Mouse (Mus musculus): ENCODE measurements around the gene Gm8369. TPM values are rescaled to one million over a fixed set of nuclear protein-coding genes. Genes with fewer than 3 reads are reported as not detected.
"Not testable (repeated sequence)": the region's sequence is repeated elsewhere in the genome, so short reads cannot be mapped to it uniquely, and the experiment has no call there.

Gene Gm8369
- polyA plus RNA-seq, 1 experiment from 2014 or later, result 0.12 TPM

GRCm38 (mm10) chr19:11484388-11484787 is 1.4 kb upstream of the Gm8369 start:
- Histone ChIP-seq H3K9me3 (replicated peaks) (no peaks in the 10 kb centered on the region), H3K36me3 (no peaks in the 10 kb centered on the region), H3K4me2 (replicated peaks) (no peak overlapping the region), H3K27me3 (no peaks in the 10 kb centered on the region), H3K9ac (no peak overlapping the region), H3K27ac (replicated peaks) (no peak overlapping the region), H3K4me1 (no peaks in the 10 kb centered on the region), H3K4me3 (replicated peaks) (no peak overlapping the region)
- 75% methylated on average over 3 of the region's 3 CpGs for WGBS
- no peak for ATAC-seq (ENCODE audit: insufficient number of reproducible peaks, low FRiP score, low TSS enrichment, low read depth)

GRCm38 (mm10) chr19:11485266-11485665 is 472 bp upstream of the Gm8369 start:
- Histone ChIP-seq H3K9me3 (replicated peaks) (no peaks in the 10 kb centered on the region), H3K9ac (no peak overlapping the region), H3K4me1 (no peaks in the 10 kb centered on the region), H3K36me3 (no peaks in the 10 kb centered on the region), H3K27me3 (no peaks in the 10 kb centered on the region), H3K27ac (replicated peaks) (no peak overlapping the region), H3K4me3 (replicated peaks) (no peak overlapping the region), H3K4me2 (replicated peaks) (no peak overlapping the region)
- 75% methylated on average over 3 of the region's 3 CpGs for WGBS
- no peak for ATAC-seq (ENCODE audit: insufficient number of reproducible peaks, low FRiP score, low TSS enrichment, low read depth)

GRCm38 (mm10) chr19:11486599-11486998 is 861 bp downstream of the Gm8369 start:
- H3K9me3 ChIP-seq (replicated peaks), result no peaks in the 10 kb centered on the region
- H3K27me3 ChIP-seq, result no peaks in the 10 kb centered on the region
- no peak overlapping the region for H3K27ac ChIP-seq (replicated peaks)
- no peak for ATAC-seq (ENCODE audit: insufficient number of reproducible peaks, low FRiP score, low TSS enrichment, low read depth)
- H3K4me3 ChIP-seq (replicated peaks), result no peak overlapping the region
- H3K4me1 ChIP-seq, result no peaks in the 10 kb centered on the region
- 86% methylated on average over 1 of the region's 1 CpGs for WGBS
- no peak overlapping the region for H3K9ac ChIP-seq
- no peaks in the 10 kb centered on the region for H3K36me3 ChIP-seq
- H3K4me2 ChIP-seq (replicated peaks), result no peak overlapping the region

GRCm38 (mm10) chr19:11491406-11492189 is 5.9 kb downstream of the Gm8369 start:
- 58% methylated on average over 4 of the region's 4 CpGs for WGBS

GRCm38 (mm10) chr19:11492671-11493070 is 6.9 kb downstream of the Gm8369 start:
- H3K9ac ChIP-seq, result no peak overlapping the region
- H3K36me3 ChIP-seq, result no peaks in the 10 kb centered on the region
- no peaks in the 10 kb centered on the region for H3K27me3 ChIP-seq
- 88% methylated on average over 1 of the region's 1 CpGs for WGBS
- no peak for ATAC-seq (ENCODE audit: insufficient number of reproducible peaks, low FRiP score, low TSS enrichment, low read depth)
- H3K9me3 ChIP-seq (replicated peaks), result no peaks in the 10 kb centered on the region
- no peak overlapping the region for H3K4me2 ChIP-seq (replicated peaks)
- no peak overlapping the region for H3K27ac ChIP-seq (replicated peaks)
- no peaks in the 10 kb centered on the region for H3K4me1 ChIP-seq
- H3K4me3 ChIP-seq (replicated peaks), result no peak overlapping the region

More at GRCm38 (mm10) chr19:11491406-11492189, 5.9 kb downstream of the Gm8369 start:
- H3K27ac ChIP-seq (replicated peaks), result no peak overlapping the region
- H3K27me3 ChIP-seq, result no peaks in the 10 kb centered on the region
- no peaks in the 10 kb centered on the region for H3K36me3 ChIP-seq
- no peaks in the 10 kb centered on the region for H3K9me3 ChIP-seq (replicated peaks)
- no peak overlapping the region for H3K4me2 ChIP-seq (replicated peaks)
- no peak for ATAC-seq (ENCODE audit: insufficient number of reproducible peaks, low FRiP score, low TSS enrichment, low read depth)
- no peak overlapping the region for H3K9ac ChIP-seq
- H3K4me3 ChIP-seq (replicated peaks), result no peak overlapping the region
- H3K4me1 ChIP-seq, result no peaks in the 10 kb centered on the region

GRCm38 (mm10) chr19:11494519-11494918 is 8.8 kb downstream of the Gm8369 start:
- Histone ChIP-seq H3K4me3 (replicated peaks) (no peak overlapping the region), H3K4me1 (no peaks in the 10 kb centered on the region), H3K4me2 (replicated peaks) (no peak overlapping the region), H3K27me3 (no peaks in the 10 kb centered on the region), H3K27ac (replicated peaks) (no peak overlapping the region), H3K9me3 (replicated peaks) (no peaks in the 10 kb centered on the region), H3K9ac (no peak overlapping the region), H3K36me3 (no peaks in the 10 kb centered on the region)
- ATAC-seq (ENCODE audit: insufficient number of reproducible peaks, low FRiP score, low TSS enrichment, low read depth), result no peak
- 79% methylated on average over 3 of the region's 3 CpGs for WGBS

- Histone ChIP-seq H3K9ac (no peak overlapping the region), H3K4me2 (replicated peaks) (no peak overlapping the region), H3K36me3 (no peaks in the 10 kb centered on the region), H3K27me3 (no peaks in the 10 kb centered on the region), H3K9me3 (replicated peaks) (no peaks in the 10 kb centered on the region), H3K4me3 (replicated peaks) (no peak overlapping the region), H3K27ac (replicated peaks) (no peak overlapping the region), H3K4me1 (no peaks in the 10 kb centered on the region)
- no peak for ATAC-seq (ENCODE audit: insufficient number of reproducible peaks, low FRiP score, low TSS enrichment, low read depth)
- 84% methylated on average over 6 of the region's 6 CpGs for WGBS
These were observed 10.6 kb downstream of the Gm8369 start for GRCm38 (mm10) chr19:11496361-11496760.

GRCm38 (mm10) chr19:11497300-11497699 is 11.6 kb downstream of the Gm8369 start:
- not testable (repeated sequence) for H3K4me1 ChIP-seq; ATAC-seq (ENCODE audit: insufficient number of reproducible peaks, low FRiP score, low TSS enrichment, low read depth); H3K27me3 ChIP-seq; H3K9me3 ChIP-seq (replicated peaks); H3K4me3 ChIP-seq (replicated peaks); H3K36me3 ChIP-seq; H3K4me2 ChIP-seq (replicated peaks); H3K9ac ChIP-seq; H3K27ac ChIP-seq (replicated peaks)
- 73% methylated on average over 1 of the region's 1 CpGs for WGBS

- WGBS, result 91% methylated on average over 1 of the region's 1 CpGs
- H3K36me3 ChIP-seq, result no peaks in the 10 kb centered on the region
- H3K27ac ChIP-seq (replicated peaks), result no peak overlapping the region
- no peaks in the 10 kb centered on the region for H3K9me3 ChIP-seq (replicated peaks)
- H3K27me3 ChIP-seq, result no peaks in the 10 kb centered on the region
- no peak overlapping the region for H3K4me2 ChIP-seq (replicated peaks)
- no peaks in the 10 kb centered on the region for H3K4me1 ChIP-seq
- no peak overlapping the region for H3K4me3 ChIP-seq (replicated peaks)
- no peak overlapping the region for H3K9ac ChIP-seq
- ATAC-seq (ENCODE audit: insufficient number of reproducible peaks, low FRiP score, low TSS enrichment, low read depth), result no peak
These were observed 15.1 kb downstream of the Gm8369 start for GRCm38 (mm10) chr19:11500796-11501195.

- Histone ChIP-seq H3K36me3 (no peaks in the 10 kb centered on the region), H3K9ac (no peak overlapping the region), H3K4me2 (replicated peaks) (no peak overlapping the region), H3K27ac (replicated peaks) (no peak overlapping the region), H3K4me3 (replicated peaks) (no peak overlapping the region), H3K4me1 (no peaks in the 10 kb centered on the region), H3K27me3 (no peaks in the 10 kb centered on the region), H3K9me3 (replicated peaks) (no peaks in the 10 kb centered on the region)
- ATAC-seq (ENCODE audit: insufficient number of reproducible peaks, low FRiP score, low TSS enrichment, low read depth), result no peak
- 92% methylated on average over 4 of the region's 4 CpGs for WGBS
These were observed 15.6 kb downstream of the Gm8369 start for GRCm38 (mm10) chr19:11501326-11501725.

- WGBS, result 69% methylated on average over 1 of the region's 1 CpGs
- no peak for ATAC-seq (ENCODE audit: insufficient number of reproducible peaks, low FRiP score, low TSS enrichment, low read depth)
- no peak overlapping the region for H3K9ac ChIP-seq
These were observed 19.1 kb downstream of the Gm8369 start for GRCm38 (mm10) chr19:11504857-11505256.

GRCm38 (mm10) chr19:11513458-11513857 is 27.7 kb downstream of the Gm8369 start:
- Histone ChIP-seq H3K4me2 (replicated peaks) (no peak overlapping the region), H3K4me1 (no peaks in the 10 kb centered on the region), H3K4me3 (replicated peaks) (no peak overlapping the region), H3K9ac (no peak overlapping the region), H3K27me3 (no peaks in the 10 kb centered on the region), H3K27ac (replicated peaks) (no peak overlapping the region), H3K9me3 (replicated peaks) (no peaks in the 10 kb centered on the region), H3K36me3 (no peaks in the 10 kb centered on the region)
- no peak for ATAC-seq (ENCODE audit: insufficient number of reproducible peaks, low FRiP score, low TSS enrichment, low read depth)
- 50% methylated on average over 1 of the region's 1 CpGs for WGBS

More at GRCm38 (mm10) chr19:11504857-11505256, 19.1 kb downstream of the Gm8369 start:
- H3K4me3 ChIP-seq (replicated peaks), result no peak overlapping the region
- no peaks in the 10 kb centered on the region for H3K4me1 ChIP-seq
- H3K4me2 ChIP-seq (replicated peaks), result no peak overlapping the region
- no peaks in the 10 kb centered on the region for H3K36me3 ChIP-seq
- no peak overlapping the region for H3K27ac ChIP-seq (replicated peaks)
- no peaks in the 10 kb centered on the region for H3K27me3 ChIP-seq
- H3K9me3 ChIP-seq (replicated peaks), result no peaks in the 10 kb centered on the region
